Mouse (Mus musculus) kidney, adult 2 months (tissue): ENCODE results near the gene Abcd2.

Experiments
- CTCF ChIP-seq: fragments of 200-500 bp; conservative IDR thresholded peaks from 2 replicates; pipeline ENCODE4 v1.5.1; 2011; ENCODE audit warnings: low read depth, mild to moderate bottlenecking, control low read depth, low read length, moderate library complexity, mixed read lengths; ENCODE audit not compliant: insufficient read depth, insufficient read length
- POLR2A ChIP-seq: fragments of 200-500 bp; IDR thresholded peaks from one replicate; pipeline ENCODE4 v1.6.1; 2011; ENCODE audit warnings: low read depth, low read length, control low read depth

GRCm38 (mm10) chr15:91190026-91190425 is 1.6 kb downstream of the Abcd2 start:
- TF ChIP-seq CTCF (no peak), POLR2A (no peak)
